Mouse (Mus musculus) gastrocnemius, postnatal 4 days (tissue): ENCODE measurements at regions not wholly inside any gene's neighbourhood (a gene's known extent, or its start where the extent isn't known, plus 50 kb on each side); places are given as distances from the start of the nearest gene placed in this dataset.
A peak's percentile ranks its signal among the peaks of the same experiment; 100 is the strongest.
"Not testable (repeated sequence)": the region's sequence is repeated elsewhere in the genome, so short reads cannot be mapped to it uniquely, and the experiment has no call there.

ENCODE experiments used
- DNase-seq, 2 experiments: peaks; one replicate each; pipeline ENCODE4 v3.0.0; 2021 to 2022; ENCODE audit warnings: low spot score in 2 of 2, mixed read lengths in 2 of 2

GRCm38 (mm10) chr4:21464456-21464855, 221.3 kb downstream of the Prdm13 start:
- no peak for DNase-seq

- DNase-seq = no peak
Observed at GRCm38 (mm10) chr4:21441274-21441673, 244.5 kb downstream of the Prdm13 start.

- DNase-seq = no peak
Observed at GRCm38 (mm10) chr4:21436710-21437109, 249.1 kb downstream of the Prdm13 start.

GRCm38 (mm10) chr4:21407850-21408249, 277.9 kb downstream of the Prdm13 start:
- DNase-seq = no peak

- DNase-seq = no peak
Observed at GRCm38 (mm10) chr4:21369314-21369713, 316.4 kb downstream of the Prdm13 start.

- DNase-seq = no peak
Observed at GRCm38 (mm10) chr4:21368234-21369021, 317.3 kb downstream of the Prdm13 start.

- no peak for DNase-seq
Observed at GRCm38 (mm10) chr4:21321769-21322168, 364.0 kb downstream of the Prdm13 start.

- not testable (repeated sequence) for DNase-seq
Observed at GRCm38 (mm10) chr4:21309239-21309638, 376.5 kb downstream of the Prdm13 start.

GRCm38 (mm10) chr4:21307476-21308011, 378.2 kb downstream of the Prdm13 start:
- DNase-seq = no peak

GRCm38 (mm10) chr4:21300141-21300540, 385.6 kb downstream of the Prdm13 start:
- no peak for DNase-seq

- no peak for DNase-seq
Observed at GRCm38 (mm10) chr4:21267302-21267701, 418.5 kb downstream of the Prdm13 start.

GRCm38 (mm10) chr4:21266886-21267285, 418.9 kb downstream of the Prdm13 start:
- DNase-seq = no peak

- DNase-seq = no peak
Observed at GRCm38 (mm10) chr4:21250396-21250795, 435.4 kb downstream of the Prdm13 start.

- DNase-seq = peak in 1 of 2 experiments; percentile 11
Observed at GRCm38 (mm10) chr4:21222631-21223030, 463.1 kb downstream of the Prdm13 start.

- DNase-seq = no peak
Observed at GRCm38 (mm10) chr4:21207617-21208016, 478.1 kb downstream of the Prdm13 start.

- no peak for DNase-seq
Observed at GRCm38 (mm10) chr4:21195620-21196019, 490.1 kb downstream of the Prdm13 start.

- no peak for DNase-seq
Observed at GRCm38 (mm10) chr4:21173789-21174188, 512.0 kb downstream of the Prdm13 start.

GRCm38 (mm10) chr4:21173019-21173418, 512.7 kb downstream of the Prdm13 start:
- DNase-seq = no peak

GRCm38 (mm10) chr4:21170734-21171133, 515.0 kb downstream of the Prdm13 start:
- no peak for DNase-seq

GRCm38 (mm10) chr4:21162124-21162523, 523.6 kb downstream of the Prdm13 start:
- no peak for DNase-seq

GRCm38 (mm10) chr4:21125892-21126291, 559.9 kb downstream of the Prdm13 start:
- DNase-seq = no peak

GRCm38 (mm10) chr4:21095741-21096140, 590.0 kb downstream of the Prdm13 start:
- DNase-seq = no peak
